Mouse (Mus musculus): ENCODE measurements at regions not wholly inside any gene's neighbourhood (a gene's known extent, or its start where the extent isn't known, plus 50 kb on each side); places are given as distances from the start of the nearest gene placed in this dataset.
"Not testable (repeated sequence)": the region's sequence is repeated elsewhere in the genome, so short reads cannot be mapped to it uniquely, and the experiment has no call there.

GRCm38 (mm10) chr3:15009747-15010146 lies 123.7 kb downstream of the Car2 start:
- ATAC-seq (ENCODE audit: insufficient read depth), result no peak
- Histone ChIP-seq H3K36me3 (ENCODE audit: insufficient read depth) (no peaks in the 10 kb centered on the region), H3K4me2 (no peak overlapping the region), H3K4me3 (ENCODE audit: low read depth, low read length) (no peak overlapping the region), H3K27ac (ENCODE audit: low read depth) (no peak overlapping the region), H3K9ac (no peak overlapping the region), H3K4me1 (ENCODE audit: insufficient read depth) (no peaks in the 10 kb centered on the region), H3K9me3 (ENCODE audit: low read depth, low read length) (no peaks in the 10 kb centered on the region), H3K27me3 (ENCODE audit: insufficient read depth, low read length) (no peaks in the 10 kb centered on the region)
- DNase-seq, result no peak
- no peak for TF ChIP-seq CTCF (IDR thresholded peaks at IDR 0.05; ENCODE audit: low read depth)
- 75% methylated on average over 2 of the region's 2 CpGs for WGBS

- Histone ChIP-seq H3K36me3 (ENCODE audit: insufficient read depth) (no peaks in the 10 kb centered on the region), H3K9me3 (ENCODE audit: low read depth, low read length) (no peaks in the 10 kb centered on the region), H3K9ac (no peak overlapping the region), H3K27ac (ENCODE audit: low read depth) (no peak overlapping the region), H3K4me3 (ENCODE audit: low read depth, low read length) (no peak overlapping the region), H3K4me1 (ENCODE audit: insufficient read depth) (no peaks in the 10 kb centered on the region), H3K4me2 (no peak overlapping the region), H3K27me3 (ENCODE audit: insufficient read depth, low read length) (no peaks in the 10 kb centered on the region)
- WGBS, result 59% methylated on average over 1 of the region's 1 CpGs
- DNase-seq (no peak), ATAC-seq (ENCODE audit: insufficient read depth) (no peak)
- no peak for TF ChIP-seq CTCF (IDR thresholded peaks at IDR 0.05; ENCODE audit: low read depth)
Measured at GRCm38 (mm10) chr3:15016621-15017020, 130.5 kb downstream of the Car2 start.

GRCm38 (mm10) chr3:15022773-15023172 lies 136.7 kb downstream of the Car2 start:
- Histone ChIP-seq H3K27ac (ENCODE audit: low read depth) (no peak overlapping the region), H3K9ac (no peak overlapping the region), H3K4me2 (no peak overlapping the region), H3K4me1 (ENCODE audit: insufficient read depth) (no peaks in the 10 kb centered on the region), H3K27me3 (ENCODE audit: insufficient read depth, low read length) (no peaks in the 10 kb centered on the region), H3K36me3 (ENCODE audit: insufficient read depth) (no peaks in the 10 kb centered on the region), H3K9me3 (ENCODE audit: low read depth, low read length) (no peaks in the 10 kb centered on the region), H3K4me3 (ENCODE audit: low read depth, low read length) (no peak overlapping the region)
- 42% methylated on average over 2 of the region's 2 CpGs for WGBS
- ATAC-seq (ENCODE audit: insufficient read depth) (no peak), DNase-seq (no peak)
- TF ChIP-seq CTCF (IDR thresholded peaks at IDR 0.05; ENCODE audit: low read depth), result no peak

- ATAC-seq (ENCODE audit: insufficient read depth) (no peak), DNase-seq (no peak)
- no peak overlapping the region for H3K27ac ChIP-seq (ENCODE audit: low read depth)
- no peaks in the 10 kb centered on the region for H3K4me1 ChIP-seq (ENCODE audit: insufficient read depth)
- WGBS, result 65% methylated on average over 7 of the region's 7 CpGs
- H3K4me2 ChIP-seq, result no peak overlapping the region
- H3K9ac ChIP-seq, result no peak overlapping the region
- H3K27me3 ChIP-seq (ENCODE audit: insufficient read depth, low read length), result no peaks in the 10 kb centered on the region
- no peaks in the 10 kb centered on the region for H3K36me3 ChIP-seq (ENCODE audit: insufficient read depth)
- H3K9me3 ChIP-seq (ENCODE audit: low read depth, low read length), result no peaks in the 10 kb centered on the region
- no peak for TF ChIP-seq CTCF (IDR thresholded peaks at IDR 0.05; ENCODE audit: low read depth)
- no peak overlapping the region for H3K4me3 ChIP-seq (ENCODE audit: low read depth, low read length)
Measured at GRCm38 (mm10) chr3:15040866-15041528, 154.9 kb downstream of the Car2 start.

GRCm38 (mm10) chr3:15053968-15054367 lies 167.9 kb downstream of the Car2 start:
- 62% methylated on average over 3 of the region's 3 CpGs for WGBS
- Histone ChIP-seq H3K4me1 (ENCODE audit: insufficient read depth) (no peaks in the 10 kb centered on the region), H3K36me3 (ENCODE audit: insufficient read depth) (no peaks in the 10 kb centered on the region), H3K27me3 (ENCODE audit: insufficient read depth, low read length) (no peaks in the 10 kb centered on the region), H3K4me3 (ENCODE audit: low read depth, low read length) (no peak overlapping the region), H3K27ac (ENCODE audit: low read depth) (no peak overlapping the region), H3K4me2 (no peak overlapping the region), H3K9ac (no peak overlapping the region), H3K9me3 (ENCODE audit: low read depth, low read length) (peaks cover 5% of the 10 kb centered on the region)
- DNase-seq (no peak), ATAC-seq (ENCODE audit: insufficient read depth) (no peak)
- no peak for TF ChIP-seq CTCF (IDR thresholded peaks at IDR 0.05; ENCODE audit: low read depth)

- H3K27ac ChIP-seq (ENCODE audit: low read depth); H3K4me2 ChIP-seq; DNase-seq; H3K9ac ChIP-seq; H3K27me3 ChIP-seq (ENCODE audit: insufficient read depth, low read length); H3K4me3 ChIP-seq (ENCODE audit: low read depth, low read length); ATAC-seq (ENCODE audit: insufficient read depth); H3K36me3 ChIP-seq (ENCODE audit: insufficient read depth); H3K9me3 ChIP-seq (ENCODE audit: low read depth, low read length); H3K4me1 ChIP-seq (ENCODE audit: insufficient read depth): not testable (repeated sequence)
- WGBS, result 94% methylated on average over 8 of the region's 8 CpGs
Measured at GRCm38 (mm10) chr3:15055516-15056256, 169.6 kb downstream of the Car2 start.

- H3K27ac ChIP-seq (ENCODE audit: low read depth); H3K4me1 ChIP-seq (ENCODE audit: insufficient read depth); H3K4me2 ChIP-seq; DNase-seq; H3K27me3 ChIP-seq (ENCODE audit: insufficient read depth, low read length); H3K9me3 ChIP-seq (ENCODE audit: low read depth, low read length); H3K9ac ChIP-seq; H3K36me3 ChIP-seq (ENCODE audit: insufficient read depth); H3K4me3 ChIP-seq (ENCODE audit: low read depth, low read length); ATAC-seq (ENCODE audit: insufficient read depth): not testable (repeated sequence)
- WGBS, result 87% methylated on average over 5 of the region's 5 CpGs
Measured at GRCm38 (mm10) chr3:15056788-15057585, 170.9 kb downstream of the Car2 start.

Data from lung, embryonic 14.5 days (tissue).